Mouse (Mus musculus): ENCODE measurements around the gene Mpp2. TPM values are rescaled to one million over a fixed set of nuclear protein-coding genes. Genes with fewer than 3 reads are reported as not detected.

The Mpp2 gene
- polyA plus RNA-seq, 1 experiment from 2014 or later = 15.3 TPM

- DNase-seq (ENCODE audit: low spot score) = peak; percentile 97
- Histone ChIP-seq H3K9me3 (replicated peaks; ENCODE audit: control insufficient read depth, low read length) (no peaks in the 10 kb centered on the region), H3K4me1 (ENCODE audit: control insufficient read depth, insufficient read depth, low read length) (peaks cover 23% of the 10 kb centered on the region), H3K4me3 (ENCODE audit: low read depth, low read length) (peak overlapping the region; percentile 67), H3K36me3 (ENCODE audit: control insufficient read depth, insufficient read depth, low read length) (peaks cover 3% of the 10 kb centered on the region; the same call in 1 of the 2 replicates), H3K27me3 (replicated peaks; ENCODE audit: control insufficient read depth, insufficient read depth, low read length) (no peaks in the 10 kb centered on the region), H3K27ac (ENCODE audit: low read depth, low read length) (peak overlapping the region; percentile 86), H3K4me2 (ENCODE audit: low read length) (peak overlapping the region; percentile 77), H3K9ac (ENCODE audit: low read length) (peak overlapping the region; percentile 79)
- peak; percentile 90 for ATAC-seq
- WGBS = under 1% methylated on average over 44 of the region's 73 CpGs
Measured at GRCm38 (mm10) chr11:102026694-102027360, 61.5 kb downstream of the Mpp2 start.

GRCm38 (mm10) chr11:102025991-102026660 is 62.2 kb downstream of the Mpp2 start:
- no peaks in the 10 kb centered on the region for H3K9me3 ChIP-seq (replicated peaks; ENCODE audit: control insufficient read depth, low read length)
- peak overlapping the region; percentile 77 for H3K4me2 ChIP-seq (ENCODE audit: low read length)
- H3K27me3 ChIP-seq (replicated peaks; ENCODE audit: control insufficient read depth, insufficient read depth, low read length) = no peaks in the 10 kb centered on the region
- DNase-seq (ENCODE audit: low spot score) = peak; percentile 52
- H3K27ac ChIP-seq (ENCODE audit: low read depth, low read length) = peak overlapping the region; percentile 86
- H3K9ac ChIP-seq (ENCODE audit: low read length) = peak overlapping the region; percentile 79
- 3% methylated on average over 22 of the region's 23 CpGs for WGBS
- peak overlapping the region; percentile 67 for H3K4me3 ChIP-seq (ENCODE audit: low read depth, low read length)
- H3K4me1 ChIP-seq (ENCODE audit: control insufficient read depth, insufficient read depth, low read length) = peaks cover 23% of the 10 kb centered on the region
- ATAC-seq = peak; percentile 40; the same call in 1 of the 2 replicates
- H3K36me3 ChIP-seq (ENCODE audit: control insufficient read depth, insufficient read depth, low read length) = peaks cover 3% of the 10 kb centered on the region; the same call in 1 of the 2 replicates

- 39% methylated on average over 7 of the region's 7 CpGs for WGBS
- H3K36me3 ChIP-seq (ENCODE audit: control insufficient read depth, insufficient read depth, low read length) = peaks cover 3% of the 10 kb centered on the region; the same call in 1 of the 2 replicates
- H3K4me2 ChIP-seq (ENCODE audit: low read length) = peak overlapping the region; percentile 77
- ATAC-seq (no peak), DNase-seq (ENCODE audit: low spot score) (no peak)
- no peak overlapping the region for H3K27ac ChIP-seq (ENCODE audit: low read depth, low read length)
- H3K4me1 ChIP-seq (ENCODE audit: control insufficient read depth, insufficient read depth, low read length) = peaks cover 23% of the 10 kb centered on the region
- H3K4me3 ChIP-seq (ENCODE audit: low read depth, low read length) = peak overlapping the region; percentile 67
- H3K9ac ChIP-seq (ENCODE audit: low read length) = peak overlapping the region; percentile 29; the same call in 1 of the 2 replicates
- no peaks in the 10 kb centered on the region for H3K9me3 ChIP-seq (replicated peaks; ENCODE audit: control insufficient read depth, low read length)
- H3K27me3 ChIP-seq (replicated peaks; ENCODE audit: control insufficient read depth, insufficient read depth, low read length) = no peaks in the 10 kb centered on the region
Measured at GRCm38 (mm10) chr11:102025354-102025753, 63.0 kb downstream of the Mpp2 start.

GRCm38 (mm10) chr11:102024875-102025274 is 63.4 kb downstream of the Mpp2 start:
- DNase-seq (ENCODE audit: low spot score) (no peak), ATAC-seq (no peak)
- Histone ChIP-seq H3K27ac (ENCODE audit: low read depth, low read length) (0 out of 2 replicates have a peak overlapping the region, but pooled peaks have one; percentile 16), H3K36me3 (ENCODE audit: control insufficient read depth, insufficient read depth, low read length) (peaks cover 3% of the 10 kb centered on the region; the same call in 1 of the 2 replicates), H3K4me3 (ENCODE audit: low read depth, low read length) (0 out of 2 replicates have a peak overlapping the region, but pooled peaks have one; percentile 67), H3K4me1 (ENCODE audit: control insufficient read depth, insufficient read depth, low read length) (peaks cover 24% of the 10 kb centered on the region), H3K4me2 (ENCODE audit: low read length) (peak overlapping the region; percentile 77), H3K27me3 (replicated peaks; ENCODE audit: control insufficient read depth, insufficient read depth, low read length) (no peaks in the 10 kb centered on the region), H3K9ac (ENCODE audit: low read length) (peak overlapping the region; percentile 29; the same call in 1 of the 2 replicates), H3K9me3 (replicated peaks; ENCODE audit: control insufficient read depth, low read length) (no peaks in the 10 kb centered on the region)
- WGBS = 78% methylated on average over 4 of the region's 4 CpGs

GRCm38 (mm10) chr11:102024084-102024758 is 64.1 kb downstream of the Mpp2 start:
- peaks cover 3% of the 10 kb centered on the region; the same call in 1 of the 2 replicates for H3K36me3 ChIP-seq (ENCODE audit: control insufficient read depth, insufficient read depth, low read length)
- no peaks in the 10 kb centered on the region for H3K9me3 ChIP-seq (replicated peaks; ENCODE audit: control insufficient read depth, low read length)
- WGBS = 84% methylated on average over 6 of the region's 6 CpGs
- no peak overlapping the region for H3K27ac ChIP-seq (ENCODE audit: low read depth, low read length)
- H3K9ac ChIP-seq (ENCODE audit: low read length) = no peak overlapping the region
- no peak overlapping the region for H3K4me3 ChIP-seq (ENCODE audit: low read depth, low read length)
- no peak for ATAC-seq
- H3K27me3 ChIP-seq (replicated peaks; ENCODE audit: control insufficient read depth, insufficient read depth, low read length) = no peaks in the 10 kb centered on the region
- peaks cover 28% of the 10 kb centered on the region for H3K4me1 ChIP-seq (ENCODE audit: control insufficient read depth, insufficient read depth, low read length)
- no peak for DNase-seq (ENCODE audit: low spot score)
- H3K4me2 ChIP-seq (ENCODE audit: low read length) = no peak overlapping the region

DNA sequence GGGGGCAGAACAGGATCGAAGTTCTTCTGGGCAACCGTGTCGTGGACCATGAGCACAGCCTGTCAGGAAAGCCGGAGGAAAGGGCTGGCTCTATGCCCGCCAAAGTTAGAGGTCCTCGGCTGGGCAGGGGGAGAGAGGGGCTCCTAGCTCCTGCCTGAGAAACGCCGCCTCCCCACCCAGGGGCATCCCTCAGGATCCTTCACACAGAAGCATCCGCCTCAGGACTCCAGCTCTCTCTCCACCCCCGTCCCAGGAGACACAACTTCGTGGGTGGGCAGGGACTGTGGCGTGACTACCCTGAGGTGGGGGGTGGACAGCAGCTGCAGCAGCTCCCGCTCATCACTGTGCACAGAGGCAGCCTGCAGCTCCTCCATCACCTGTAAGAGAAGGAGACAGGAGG is 64.9 kb downstream of the Mpp2 start:
- WGBS = 82% methylated on average over 13 of the region's 13 CpGs
- DNase-seq (ENCODE audit: low spot score) = no peak
- H3K27ac ChIP-seq (ENCODE audit: low read depth, low read length) = no peak overlapping the region
- H3K9me3 ChIP-seq (replicated peaks; ENCODE audit: control insufficient read depth, low read length) = no peaks in the 10 kb centered on the region
- H3K36me3 ChIP-seq (ENCODE audit: control insufficient read depth, insufficient read depth, low read length) = peaks cover 7% of the 10 kb centered on the region; the same call in 1 of the 2 replicates
- no peak overlapping the region for H3K9ac ChIP-seq (ENCODE audit: low read length)
- H3K4me2 ChIP-seq (ENCODE audit: low read length) = no peak overlapping the region
- no peaks in the 10 kb centered on the region for H3K27me3 ChIP-seq (replicated peaks; ENCODE audit: control insufficient read depth, insufficient read depth, low read length)
- ATAC-seq = no peak
- H3K4me1 ChIP-seq (ENCODE audit: control insufficient read depth, insufficient read depth, low read length) = peaks cover 28% of the 10 kb centered on the region
- no peak overlapping the region for H3K4me3 ChIP-seq (ENCODE audit: low read depth, low read length)

DNA sequence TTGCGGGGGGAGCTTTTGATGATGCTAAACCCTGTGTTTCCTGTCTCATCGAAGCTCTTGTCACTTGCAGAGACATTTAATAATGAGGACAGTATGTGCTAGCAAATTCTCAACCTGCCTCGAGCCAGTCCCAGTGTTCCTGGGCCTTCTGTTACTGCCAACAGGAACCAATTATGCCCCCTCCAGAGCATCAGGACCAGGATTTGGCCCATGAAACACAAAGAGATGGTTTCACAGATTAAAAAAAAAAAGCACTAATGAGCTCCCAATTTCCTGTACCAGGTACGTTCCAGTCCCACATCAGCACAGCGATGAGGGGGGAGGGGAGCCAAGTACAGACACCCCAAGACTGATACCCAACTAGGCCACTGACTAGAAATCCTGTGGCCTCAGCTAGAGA is 67.1 kb downstream of the Mpp2 start:
- H3K36me3 ChIP-seq (ENCODE audit: control insufficient read depth, insufficient read depth, low read length) = peaks cover 23% of the 10 kb centered on the region
- WGBS = 58% methylated on average over 5 of the region's 5 CpGs

DNA sequence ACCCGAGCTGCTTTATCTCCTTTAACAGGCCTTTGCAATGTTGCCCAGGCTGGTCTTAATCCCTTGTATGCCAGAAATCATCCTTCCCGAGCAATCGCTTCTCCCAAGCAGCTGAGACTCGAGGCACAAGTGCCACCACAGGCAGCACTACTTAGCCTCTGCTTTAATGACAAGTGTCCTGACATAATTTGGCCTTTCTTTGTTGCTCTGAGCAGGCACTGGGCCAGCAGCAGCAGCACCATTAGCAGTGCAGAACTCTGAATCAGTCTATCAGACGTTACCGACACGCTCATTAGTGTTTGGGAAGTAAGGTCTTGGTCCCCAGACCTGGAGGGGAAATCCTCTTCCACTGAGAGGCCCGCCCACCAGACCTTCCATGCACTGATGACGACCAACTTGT is 68.6 kb downstream of the Mpp2 start:
- 28% methylated on average over 9 of the region's 9 CpGs for WGBS
- Histone ChIP-seq H3K27me3 (replicated peaks; ENCODE audit: control insufficient read depth, insufficient read depth, low read length) (no peaks in the 10 kb centered on the region), H3K4me3 (ENCODE audit: low read depth, low read length) (no peak overlapping the region), H3K9me3 (replicated peaks; ENCODE audit: control insufficient read depth, low read length) (no peaks in the 10 kb centered on the region), H3K4me2 (ENCODE audit: low read length) (no peak overlapping the region), H3K4me1 (ENCODE audit: control insufficient read depth, insufficient read depth, low read length) (peaks cover 6% of the 10 kb centered on the region; the same call in 1 of the 2 replicates), H3K9ac (ENCODE audit: low read length) (no peak overlapping the region), H3K27ac (ENCODE audit: low read depth, low read length) (no peak overlapping the region), H3K36me3 (ENCODE audit: control insufficient read depth, insufficient read depth, low read length) (peaks cover 29% of the 10 kb centered on the region)
- ATAC-seq (no peak; the same call in 1 of the 2 replicates), DNase-seq (ENCODE audit: low spot score) (peak; percentile 55)

More for the DNA sequence above, 67.1 kb downstream of the Mpp2 start:
- DNase-seq (ENCODE audit: low spot score) (no peak), ATAC-seq (no peak)
- Histone ChIP-seq H3K4me2 (ENCODE audit: low read length) (no peak overlapping the region), H3K4me1 (ENCODE audit: control insufficient read depth, insufficient read depth, low read length) (peaks cover 17% of the 10 kb centered on the region), H3K9ac (ENCODE audit: low read length) (no peak overlapping the region), H3K27ac (ENCODE audit: low read depth, low read length) (no peak overlapping the region), H3K4me3 (ENCODE audit: low read depth, low read length) (no peak overlapping the region), H3K27me3 (replicated peaks; ENCODE audit: control insufficient read depth, insufficient read depth, low read length) (no peaks in the 10 kb centered on the region), H3K9me3 (replicated peaks; ENCODE audit: control insufficient read depth, low read length) (no peaks in the 10 kb centered on the region)

Data from forebrain, embryonic 14.5 days (tissue).